Comparison of ENCODE assay signal across 8 mouse cellular contexts in the genomic region with DNA sequence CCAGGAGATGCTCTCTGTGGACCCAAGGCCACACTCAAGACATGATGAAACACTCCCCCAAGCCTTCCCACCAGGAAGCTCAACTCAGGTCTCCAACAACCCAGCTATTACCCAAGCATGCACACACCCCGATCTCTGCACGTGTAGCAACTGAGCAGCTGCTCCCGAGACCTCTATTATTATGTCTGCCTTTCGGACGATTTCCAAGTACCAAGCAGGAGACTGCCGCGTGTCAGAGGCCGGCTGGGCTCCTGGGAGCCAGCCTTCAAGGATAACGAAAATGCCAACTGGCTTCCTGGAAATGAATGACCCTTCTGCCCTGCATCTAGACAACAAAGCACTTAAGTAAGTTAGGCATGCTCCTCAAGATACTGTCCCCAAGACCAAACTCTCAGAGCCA. TPM values are rescaled to one million over a fixed set of nuclear protein-coding genes. Genes with fewer than 3 reads are reported as not detected.
DNase-seq lines count a peak whose midpoint lies in the region; ATAC-seq and TF ChIP-seq lines count a peak whose summit lies in the region.

No protein-coding gene starts in this region.

- H3K9me3 ChIP-seq in forebrain, embryonic 12.5 days, result 0 out of 2 replicates have a peak, but pooled peaks cover 4% of the 10 kb centered on the region
- no peaks in the 10 kb centered on the region for H3K9me3 ChIP-seq in intestine, postnatal 0 days (ENCODE audit: control insufficient read depth)

- H3K4me1 ChIP-seq in lung, adult 2 months (ENCODE audit: control insufficient read depth, insufficient read depth, low read length), result peaks cover 10% of the 10 kb centered on the region; the same call in 1 of the 2 replicates
- H3K4me1 ChIP-seq in forebrain, embryonic 12.5 days, result peaks cover 20% of the 10 kb centered on the region
- 0 out of 2 replicates have a peak, but pooled peaks cover 4% of the 10 kb centered on the region for H3K4me1 ChIP-seq in intestine, postnatal 0 days (replicated peaks; ENCODE audit: control insufficient read depth, insufficient read depth, low read length)
- H3K4me1 ChIP-seq in olfactory bulb, adult 2 months (ENCODE audit: control insufficient read depth, insufficient read depth, low read length), result peaks cover 18% of the 10 kb centered on the region

- H3K36me3 ChIP-seq in forebrain, embryonic 12.5 days (replicated peaks), result peaks cover 27% of the 10 kb centered on the region
- H3K36me3 ChIP-seq in intestine, postnatal 0 days (ENCODE audit: control insufficient read depth, insufficient read depth), result peaks cover 3% of the 10 kb centered on the region; the same call in 1 of the 2 replicates

- no peak for TF ChIP-seq POLR2A in lung, adult 2 months (IDR thresholded peaks at IDR 0.05; ENCODE audit: borderline replicate concordance, extremely low read depth, low read depth, low read length)
- TF ChIP-seq POLR2A in olfactory bulb, adult 2 months (IDR thresholded peaks at IDR 0.05; ENCODE audit: insufficient read depth, low read depth, low read length), result no peak

- 21% methylated on average over 9 of the region's 9 CpGs for WGBS in lung, adult 2 months
- 61% methylated on average over 9 of the region's 9 CpGs for WGBS in forebrain, embryonic 12.5 days
- 6% methylated on average over 9 of the region's 9 CpGs for WGBS in intestine, postnatal 0 days
- 2% methylated on average over 9 of the region's 9 CpGs for WGBS in olfactory bulb, adult 2 months

- ATAC-seq in forebrain, embryonic 12.5 days (ENCODE audit: low FRiP score), result no peak
- ATAC-seq in intestine, postnatal 0 days, result peak; percentile 46

- DNase-seq in lung, adult 2 months, result no peak
- no peak for DNase-seq in lung, postnatal 10 days
- no peak for DNase-seq in layer of hippocampus, adult 11-12 months (ENCODE audit: low spot score)
- DNase-seq in thymus, postnatal 4 days, result no peak
- no peak for DNase-seq in c-Kit-positive CD71-positive TER-119-positive erythroid progenitor cells, embryonic 14.5 days (ENCODE audit: low spot score)

- H3K4me2 ChIP-seq in forebrain, embryonic 12.5 days, result peak overlapping the region; percentile 84
- peak overlapping the region; percentile 84 for H3K4me2 ChIP-seq in intestine, postnatal 0 days (replicated peaks; ENCODE audit: low read depth)

- H3K27ac ChIP-seq in forebrain, embryonic 12.5 days, result peak overlapping the region; percentile 91; the same call in 1 of the 2 replicates
- peak overlapping the region; percentile 91 for H3K27ac ChIP-seq in intestine, postnatal 0 days (ENCODE audit: low read depth, low read length)
- peak overlapping the region; percentile 8; the same call in 1 of the 2 replicates for H3K27ac ChIP-seq in olfactory bulb, adult 2 months (ENCODE audit: insufficient read depth, low read depth, low read length)

- peak overlapping the region; percentile 8 for H3K4me3 ChIP-seq in lung, adult 2 months (replicated peaks; ENCODE audit: extremely low read depth, low read depth, low read length)
- peak overlapping the region; percentile 77 for H3K4me3 ChIP-seq in forebrain, embryonic 12.5 days (replicated peaks)
- peak overlapping the region; percentile 71 for H3K4me3 ChIP-seq in intestine, postnatal 0 days (ENCODE audit: low read depth, low read length)
- peak overlapping the region; percentile 81 for H3K4me3 ChIP-seq in olfactory bulb, adult 2 months (ENCODE audit: insufficient read depth, low read depth, low read length)

- TF ChIP-seq CTCF in lung, adult 2 months (IDR thresholded peaks at IDR 0.05; ENCODE audit: insufficient read depth, low read length), result no peak
- no peak for TF ChIP-seq CTCF in intestine, postnatal 0 days (IDR thresholded peaks at IDR 0.05; ENCODE audit: low read depth)
- TF ChIP-seq CTCF in olfactory bulb, adult 2 months (IDR thresholded peaks at IDR 0.05; ENCODE audit: insufficient read depth, low read depth, low read length), result no peak

- H3K27me3 ChIP-seq in forebrain, embryonic 12.5 days, result no peaks in the 10 kb centered on the region
- H3K27me3 ChIP-seq in intestine, postnatal 0 days (replicated peaks; ENCODE audit: control insufficient read depth, insufficient read depth, low read length), result no peaks in the 10 kb centered on the region

- peak overlapping the region; percentile 90; the same call in 1 of the 2 replicates for H3K9ac ChIP-seq in forebrain, embryonic 12.5 days
- H3K9ac ChIP-seq in intestine, postnatal 0 days (ENCODE audit: low read depth, low read length), result peak overlapping the region; percentile 77

RNA-seq across cellular contexts. Expression of a gene that starts 2.1 kb away (rescaled TPM):
- 16.8 and 23.4 TPM in 2 replicates for polyA plus RNA-seq in lung, adult 2 months (2012; rRNA removed)
- polyA plus RNA-seq in forebrain, embryonic 12.5 days (2016; fragmentation: Nextera tagmentation; extraction: Ambion mirVana), result 111 and 112 TPM in 2 replicates
- polyA plus RNA-seq in intestine, postnatal 0 days (2015; fragmentation: Nextera tagmentation; extraction: Ambion mirVana), result 42.8 and 46.8 TPM in 2 replicates
- polyA plus RNA-seq in olfactory bulb, adult 2 months (2012; ENCODE audit: insufficient read depth, insufficient read length, low replicate concordance, missing spikeins), result not detected in 2 replicates

Comparison
In these comparisons a context has a peak if more than half of its experiments do, and no peak if none do; other contexts are left out.
1. H3K4me3 ChIP-seq: peak in every context shown above with its lines; median percentile 81 in olfactory bulb, adult 2 months; 77 in forebrain, embryonic 12.5 days; 71 in intestine, postnatal 0 days; 8 in lung, adult 2 months.
2. H3K27ac ChIP-seq: peak in every context shown above with its lines; median percentile 91 in forebrain, embryonic 12.5 days; 91 in intestine, postnatal 0 days; 8 in olfactory bulb, adult 2 months.
3. RNA of a gene that starts 2.1 kb away (polyA plus RNA-seq): 111 to 112 TPM in forebrain, embryonic 12.5 days, 42.8 to 46.8 TPM in intestine, postnatal 0 days and 16.8 to 23.4 TPM in lung, adult 2 months; not detected in olfactory bulb, adult 2 months; every median in the first group is over 10 times any median in the second.